Mouse (Mus musculus) lung, postnatal 0 days (tissue): ENCODE data around the gene Sdcbp2. TPM values are rescaled to one million over a fixed set of nuclear protein-coding genes. Genes with fewer than 3 reads are reported as not detected.
"Not testable (repeated sequence)": the region's sequence is repeated elsewhere in the genome, so short reads cannot be mapped to it uniquely, and the experiment has no call there.

Experiments used
- ATAC-seq: fragments of 200-750 bp; cut with Nextera tagmentation; 2 replicates; pipeline ENCODE4 v1.8.0; 2017; ENCODE audit warnings: moderate library complexity
- DNase-seq: peaks from one replicate; pipeline ENCODE4 v3.0.0-alpha.2; 2016; ENCODE audit warnings: low spot score
- H3K27ac ChIP-seq: fragments of 300-500 bp; sonication (generic); 2 replicates; pipeline ENCODE4 v1.5.1; 2014; ENCODE audit warnings: antibody characterized with exemption, mild to moderate bottlenecking, low read length, mixed read lengths
- H3K27me3 ChIP-seq: fragments of 300-500 bp; sonication (generic); replicated peaks from 2 replicates; pipeline ENCODE4 v1.6.1; 2014; ENCODE audit warnings: low read length, mixed read lengths; ENCODE audit not compliant: insufficient read depth
- H3K36me3 ChIP-seq: fragments of 300-500 bp; sonication (generic); 2 replicates; pipeline ENCODE4 v1.6.1; 2014; ENCODE audit warnings: low read length, mixed read lengths; ENCODE audit not compliant: insufficient read depth
- H3K4me1 ChIP-seq: fragments of 300-500 bp; sonication (generic); 2 replicates; pipeline ENCODE4 v1.6.1; 2014; ENCODE audit warnings: antibody characterized with exemption, low read depth, low read length, mixed read lengths; ENCODE audit not compliant: insufficient read depth
- H3K4me2 ChIP-seq: fragments of 300-500 bp; sonication (generic); replicated peaks from 2 replicates; pipeline ENCODE4 v1.6.1; 2014; ENCODE audit warnings: low read depth, mild to moderate bottlenecking, low read length, moderate library complexity, mixed read lengths
- H3K4me3 ChIP-seq: fragments of 300-500 bp; sonication (generic); 2 replicates; pipeline ENCODE4 v1.5.1; 2014; ENCODE audit warnings: low read depth, low read length
- H3K9ac ChIP-seq: fragments of 300-500 bp; sonication (generic); replicated peaks from 2 replicates; pipeline ENCODE4 v1.6.1; 2014; ENCODE audit warnings: low read depth, mild to moderate bottlenecking
- H3K9me3 ChIP-seq: fragments of 300-500 bp; sonication (generic); 2 replicates; pipeline ENCODE4 v1.6.1; 2016; ENCODE audit warnings: low read length, mixed read lengths
- CTCF ChIP-seq: IDR thresholded peaks from 2 replicates; pipeline ENCODE4 v1.5.1; 2016; ENCODE audit warnings: antibody characterized with exemption, mild to moderate bottlenecking
- EP300 ChIP-seq: IDR thresholded peaks from 2 replicates; pipeline ENCODE4 v1.6.1; 2016; ENCODE audit warnings: antibody characterized with exemption, mild to moderate bottlenecking, control low read depth
- WGBS: fragments of 180-500 bp; shearing (Covaris S2); extraction: QIAGEN DNeasy Blood & Tissue Kit; methylation state at CpG from one replicate; pipeline ENCODE4 v1.1.7; 2014; 5-methylcytosine and 5-hydroxymethylcytosine counted together
- polyA plus RNA-seq: library from polyadenylated mRNA; unstranded; fragments of >200 nt; fragmentation: Nextera tagmentation; extraction: Ambion mirVana; gene quantifications from 2 replicates; pipeline ENCODE4 v1.2.1, GENCODE M21; 2015

Sdcbp2 gene
- polyA plus RNA-seq, 1 experiment from 2014 or later: 2.5 TPM

- ATAC-seq: no peak
- 64% methylated on average over 2 of the region's 2 CpGs for WGBS
These were observed 25.6 kb downstream of the Sdcbp2 start for GRCm38 (mm10) chr2:151598068-151598467.

GRCm38 (mm10) chr2:151602106-151602505 is 29.7 kb downstream of the Sdcbp2 start:
- no peak overlapping the region for H3K4me2 ChIP-seq
- no peak overlapping the region for H3K4me3 ChIP-seq
- DNase-seq (peak; percentile 16), ATAC-seq (no peak)
- no peak overlapping the region for H3K9ac ChIP-seq
- no peaks in the 10 kb centered on the region for H3K36me3 ChIP-seq
- TF ChIP-seq CTCF: no peak
- TF ChIP-seq EP300: no peak
- H3K9me3 ChIP-seq: no peaks in the 10 kb centered on the region
- H3K4me1 ChIP-seq: no peaks in the 10 kb centered on the region
- no peak overlapping the region for H3K27ac ChIP-seq
- WGBS: 44% methylated on average over 4 of the region's 4 CpGs
- H3K27me3 ChIP-seq: no peaks in the 10 kb centered on the region

More at GRCm38 (mm10) chr2:151598068-151598467, 25.6 kb downstream of the Sdcbp2 start:
- no peaks in the 10 kb centered on the region for H3K4me1 ChIP-seq
- H3K9ac ChIP-seq: no peak overlapping the region
- no peak for DNase-seq
- no peak for TF ChIP-seq EP300
- TF ChIP-seq CTCF: no peak
- H3K9me3 ChIP-seq: no peaks in the 10 kb centered on the region
- no peak overlapping the region for H3K27ac ChIP-seq
- no peaks in the 10 kb centered on the region for H3K36me3 ChIP-seq
- H3K4me3 ChIP-seq: no peak overlapping the region
- no peak overlapping the region for H3K4me2 ChIP-seq
- no peaks in the 10 kb centered on the region for H3K27me3 ChIP-seq

GRCm38 (mm10) chr2:151603630-151604029 is 31.2 kb downstream of the Sdcbp2 start:
- ATAC-seq (no peak), DNase-seq (no peak)
- 35% methylated on average over 4 of the region's 4 CpGs for WGBS
- Histone ChIP-seq H3K4me3 (no peak overlapping the region), H3K4me2 (no peak overlapping the region), H3K36me3 (no peaks in the 10 kb centered on the region), H3K9me3 (no peaks in the 10 kb centered on the region), H3K27me3 (no peaks in the 10 kb centered on the region), H3K4me1 (no peaks in the 10 kb centered on the region), H3K27ac (no peak overlapping the region), H3K9ac (no peak overlapping the region)
- TF ChIP-seq EP300 (no peak), CTCF (no peak)

GRCm38 (mm10) chr2:151605437-151605987 is 33.1 kb downstream of the Sdcbp2 start:
- DNase-seq (peak; percentile 75), ATAC-seq (peak; percentile 83)
- Histone ChIP-seq H3K9ac (no peak overlapping the region), H3K9me3 (no peaks in the 10 kb centered on the region), H3K4me2 (peak overlapping the region; percentile 3; the same call in 1 of the 2 replicates), H3K27me3 (no peaks in the 10 kb centered on the region), H3K27ac (no peak overlapping the region), H3K36me3 (no peaks in the 10 kb centered on the region), H3K4me3 (no peak overlapping the region), H3K4me1 (no peaks in the 10 kb centered on the region)
- TF ChIP-seq EP300 (no peak), CTCF (no peak)
- 32% methylated on average over 8 of the region's 11 CpGs for WGBS

GRCm38 (mm10) chr2:151608435-151608834 is 36.0 kb downstream of the Sdcbp2 start:
- ATAC-seq (no peak), DNase-seq (no peak)
- TF ChIP-seq CTCF (no peak), EP300 (no peak)
- no peak overlapping the region for H3K27ac ChIP-seq
- no peaks in the 10 kb centered on the region for H3K27me3 ChIP-seq
- H3K4me3 ChIP-seq: no peak overlapping the region
- WGBS: 64% methylated on average over 1 of the region's 1 CpGs
- no peak overlapping the region for H3K9ac ChIP-seq
- H3K36me3 ChIP-seq: no peaks in the 10 kb centered on the region
- no peak overlapping the region for H3K4me2 ChIP-seq
- no peaks in the 10 kb centered on the region for H3K4me1 ChIP-seq
- H3K9me3 ChIP-seq: no peaks in the 10 kb centered on the region

GRCm38 (mm10) chr2:151609974-151610373 is 37.6 kb downstream of the Sdcbp2 start:
- ATAC-seq (no peak), DNase-seq (no peak)
- no peaks in the 10 kb centered on the region for H3K9me3 ChIP-seq
- no peak overlapping the region for H3K9ac ChIP-seq
- H3K27me3 ChIP-seq: no peaks in the 10 kb centered on the region
- WGBS: 18% methylated on average over 3 of the region's 3 CpGs
- H3K4me1 ChIP-seq: no peaks in the 10 kb centered on the region
- no peaks in the 10 kb centered on the region for H3K36me3 ChIP-seq
- H3K4me2 ChIP-seq: no peak overlapping the region
- no peak overlapping the region for H3K4me3 ChIP-seq
- H3K27ac ChIP-seq: no peak overlapping the region
- TF ChIP-seq EP300 (no peak), CTCF (no peak)

- H3K9ac ChIP-seq, ATAC-seq, H3K4me1 ChIP-seq, H3K36me3 ChIP-seq, H3K27ac ChIP-seq, H3K9me3 ChIP-seq, H3K4me3 ChIP-seq, H3K4me2 ChIP-seq, H3K27me3 ChIP-seq, DNase-seq: not testable (repeated sequence)
- WGBS: 67% methylated on average over 6 of the region's 8 CpGs
These were observed 43.4 kb downstream of the Sdcbp2 start for GRCm38 (mm10) chr2:151615779-151616178.
